Mouse (Mus musculus): ENCODE measurements around the gene Utrn. TPM values are rescaled to one million over a fixed set of nuclear protein-coding genes. Genes with fewer than 3 reads are reported as not detected.

Utrn gene
- total RNA-seq, 1 experiment from 2014 or later, result 84.1 TPM

DNA sequence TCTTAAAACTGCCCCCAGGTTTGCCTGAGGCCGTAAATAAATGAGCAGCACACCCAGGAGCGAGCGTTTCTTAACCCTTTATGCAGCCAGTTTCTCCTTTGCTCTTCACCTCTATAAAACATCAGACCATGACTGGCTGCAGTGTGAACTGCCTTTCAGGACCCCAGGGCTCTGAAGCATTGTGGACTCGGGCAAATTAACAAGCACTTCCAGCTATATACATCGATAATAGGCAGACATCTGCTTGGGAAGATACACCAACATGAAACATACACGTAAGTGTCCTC, 110.5 kb downstream of the Utrn start:
- no peak for ATAC-seq (ENCODE audit: extremely low read depth, insufficient number of reproducible peaks, low FRiP score, poor library complexity, severe bottlenecking)

DNA sequence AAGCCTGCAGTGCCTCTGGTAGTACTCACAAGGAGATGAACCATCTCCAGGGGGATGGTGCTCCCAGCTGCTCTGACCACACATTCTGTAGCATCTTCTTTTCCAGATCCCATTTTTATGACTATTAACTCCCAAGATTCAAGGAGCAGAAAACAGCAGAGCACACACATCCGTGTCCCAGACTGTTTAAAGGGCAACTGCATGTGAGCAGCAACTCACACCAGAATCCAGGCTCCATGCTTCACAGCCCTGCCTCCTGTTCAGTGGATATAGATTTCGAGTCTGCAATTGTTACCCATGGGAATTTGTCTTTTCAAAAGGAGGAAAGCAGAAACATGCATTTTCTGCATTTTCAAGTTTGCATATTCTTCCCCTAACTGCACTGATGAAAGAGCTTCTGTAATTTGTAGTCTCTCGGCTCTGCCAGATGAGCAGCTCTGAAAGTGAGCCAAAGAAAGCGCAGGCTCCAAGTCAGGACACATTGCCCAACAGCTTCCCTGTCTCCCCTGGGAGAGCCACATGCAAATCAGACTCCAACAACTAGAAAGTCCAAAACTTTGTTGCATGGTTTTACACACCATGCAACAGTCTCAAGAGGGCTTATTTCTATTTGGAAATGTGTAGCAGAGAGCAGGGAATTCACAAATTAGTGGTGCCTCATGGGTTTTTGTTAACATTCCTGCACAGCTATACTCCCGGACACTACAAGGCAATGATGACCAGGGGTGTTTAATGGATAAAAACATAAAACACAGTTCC, 111.0 kb downstream of the Utrn start:
- no peak for ATAC-seq (ENCODE audit: extremely low read depth, insufficient number of reproducible peaks, low FRiP score, poor library complexity, severe bottlenecking)

DNA sequence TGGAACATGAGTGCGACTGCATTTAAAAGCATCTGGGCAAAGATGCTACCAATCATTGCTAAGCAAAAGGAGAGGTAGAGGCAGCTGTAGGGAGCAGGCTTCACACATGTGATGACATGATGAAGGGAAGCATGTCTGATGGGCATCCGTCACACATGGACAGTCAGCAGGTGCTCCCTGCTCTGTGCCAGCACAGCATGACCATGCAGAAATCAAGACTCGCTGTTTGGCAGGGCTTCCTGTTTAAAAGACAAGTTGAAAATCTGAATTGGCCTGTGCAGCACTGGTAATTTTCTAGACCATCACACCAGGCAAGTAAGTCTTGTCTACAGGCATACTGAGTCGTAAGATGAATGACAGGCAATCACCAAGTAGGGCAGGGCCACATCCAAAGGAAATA, 112.5 kb downstream of the Utrn start:
- ATAC-seq (ENCODE audit: extremely low read depth, insufficient number of reproducible peaks, low FRiP score, poor library complexity, severe bottlenecking), result no peak

DNA sequence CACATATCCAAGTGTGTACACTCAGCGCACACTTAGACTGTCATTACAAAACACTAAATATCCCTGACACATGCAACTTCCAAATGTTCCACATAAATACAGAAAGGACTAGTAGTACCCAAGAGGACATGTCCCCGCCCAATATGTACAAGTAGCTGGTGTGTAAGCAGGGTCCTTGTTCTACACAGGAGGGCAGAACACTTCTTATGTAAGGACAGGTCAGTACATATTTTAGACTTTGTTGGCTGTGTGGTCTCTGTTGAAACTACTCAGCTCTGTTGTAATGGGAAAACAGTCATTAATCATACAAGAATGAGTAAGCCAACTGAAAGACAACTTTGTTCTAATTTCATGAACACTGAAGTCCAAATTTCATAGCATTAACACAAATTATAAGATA, 114.3 kb downstream of the Utrn start:
- no peak for ATAC-seq (ENCODE audit: extremely low read depth, insufficient number of reproducible peaks, low FRiP score, poor library complexity, severe bottlenecking)

DNA sequence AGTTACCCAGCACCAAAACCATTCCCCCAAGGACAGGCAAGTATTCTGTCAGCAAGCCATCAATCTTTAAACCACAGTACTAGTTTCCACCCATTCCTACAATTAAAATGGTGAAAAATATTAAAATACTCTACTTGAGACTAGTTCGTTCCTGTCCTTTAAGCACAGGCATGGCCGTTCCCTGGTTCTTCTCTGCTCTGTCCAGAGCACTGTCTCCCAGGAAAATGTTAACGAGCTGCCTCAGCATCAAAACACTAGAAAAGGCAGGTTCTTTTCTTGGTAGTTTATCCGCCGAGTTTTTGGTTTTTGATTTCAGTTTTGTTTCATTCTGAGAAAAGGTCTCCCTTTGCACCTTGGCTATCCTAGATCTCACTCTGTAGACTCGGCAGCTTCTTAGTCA, 115.0 kb downstream of the Utrn start:
- no peak for ATAC-seq (ENCODE audit: extremely low read depth, insufficient number of reproducible peaks, low FRiP score, poor library complexity, severe bottlenecking)

DNA sequence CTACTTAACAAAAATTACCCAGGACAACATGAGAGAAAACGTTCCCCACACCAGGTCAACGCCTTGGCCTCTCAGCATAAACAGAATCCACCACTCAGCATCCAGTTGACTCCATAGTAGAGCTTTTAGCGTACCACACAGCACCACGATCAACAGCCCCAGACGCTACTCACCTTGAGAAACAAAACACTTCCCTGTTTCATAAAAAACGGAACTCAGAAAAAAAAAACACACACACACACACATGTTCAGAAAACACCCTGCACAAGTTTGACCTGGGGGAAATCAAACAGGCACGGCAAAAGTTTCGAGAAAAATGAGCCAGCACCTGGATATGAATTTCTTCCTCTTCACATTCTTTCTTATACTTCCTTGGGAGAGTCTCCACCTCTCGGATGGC, 125.4 kb downstream of the Utrn start:
- ATAC-seq (ENCODE audit: extremely low read depth, insufficient number of reproducible peaks, low FRiP score, poor library complexity, severe bottlenecking), result 0 out of 2 replicates have a peak, but pooled peaks have one; percentile 26

DNA sequence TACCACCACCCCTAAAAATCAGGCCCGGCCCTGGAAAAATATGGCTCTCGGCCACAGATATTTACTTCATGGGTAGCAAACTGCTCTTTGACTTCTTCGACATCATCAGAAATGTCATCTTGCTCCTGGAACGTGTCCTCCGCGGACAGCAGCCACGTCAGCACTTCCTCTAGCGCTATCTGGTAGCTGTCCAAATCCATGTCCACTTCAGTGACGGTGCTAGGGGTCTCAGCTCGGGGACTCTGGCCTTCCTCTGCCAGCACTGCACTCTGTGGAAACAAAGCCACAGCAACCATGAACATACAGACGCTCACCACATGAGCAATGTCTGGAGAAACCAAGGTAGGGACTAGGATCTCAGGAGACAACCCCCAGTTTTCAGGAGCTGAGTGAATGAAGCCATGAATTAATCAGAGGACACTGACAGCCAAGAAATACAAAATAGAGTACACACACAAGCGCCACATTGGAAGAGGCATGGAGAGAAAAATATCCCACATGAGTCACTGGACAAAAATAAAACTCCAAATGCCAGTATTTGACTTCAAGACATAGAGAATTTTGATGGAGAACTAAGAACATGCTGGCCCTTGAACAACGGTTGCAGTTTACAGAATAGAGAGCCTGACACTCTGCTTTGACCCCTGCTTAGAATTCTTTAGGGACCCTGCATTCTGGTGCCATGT, 129.7 kb downstream of the Utrn start:
- ATAC-seq (ENCODE audit: extremely low read depth, insufficient number of reproducible peaks, low FRiP score, poor library complexity, severe bottlenecking), result no peak

DNA sequence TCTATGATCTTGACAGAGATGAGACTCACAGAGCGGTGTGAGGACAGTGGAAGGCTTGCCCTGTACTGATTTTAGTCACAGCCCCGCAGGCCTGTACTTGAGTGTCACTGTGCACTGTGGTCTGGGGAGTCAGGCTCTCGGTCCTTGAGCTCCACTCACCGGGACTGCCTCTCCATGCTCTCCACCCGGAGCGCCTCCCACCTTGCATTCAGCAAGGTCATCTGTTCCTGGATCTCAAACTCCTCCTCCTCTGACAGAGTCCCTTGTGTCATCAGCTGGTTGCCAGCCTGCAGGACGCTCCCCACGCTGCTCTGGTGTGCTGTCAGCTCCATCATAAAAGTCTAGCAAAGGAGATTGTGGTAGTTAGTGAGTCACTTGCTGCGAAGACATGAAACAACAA, 131.2 kb downstream of the Utrn start:
- no peak for ATAC-seq (ENCODE audit: extremely low read depth, insufficient number of reproducible peaks, low FRiP score, poor library complexity, severe bottlenecking)

DNA sequence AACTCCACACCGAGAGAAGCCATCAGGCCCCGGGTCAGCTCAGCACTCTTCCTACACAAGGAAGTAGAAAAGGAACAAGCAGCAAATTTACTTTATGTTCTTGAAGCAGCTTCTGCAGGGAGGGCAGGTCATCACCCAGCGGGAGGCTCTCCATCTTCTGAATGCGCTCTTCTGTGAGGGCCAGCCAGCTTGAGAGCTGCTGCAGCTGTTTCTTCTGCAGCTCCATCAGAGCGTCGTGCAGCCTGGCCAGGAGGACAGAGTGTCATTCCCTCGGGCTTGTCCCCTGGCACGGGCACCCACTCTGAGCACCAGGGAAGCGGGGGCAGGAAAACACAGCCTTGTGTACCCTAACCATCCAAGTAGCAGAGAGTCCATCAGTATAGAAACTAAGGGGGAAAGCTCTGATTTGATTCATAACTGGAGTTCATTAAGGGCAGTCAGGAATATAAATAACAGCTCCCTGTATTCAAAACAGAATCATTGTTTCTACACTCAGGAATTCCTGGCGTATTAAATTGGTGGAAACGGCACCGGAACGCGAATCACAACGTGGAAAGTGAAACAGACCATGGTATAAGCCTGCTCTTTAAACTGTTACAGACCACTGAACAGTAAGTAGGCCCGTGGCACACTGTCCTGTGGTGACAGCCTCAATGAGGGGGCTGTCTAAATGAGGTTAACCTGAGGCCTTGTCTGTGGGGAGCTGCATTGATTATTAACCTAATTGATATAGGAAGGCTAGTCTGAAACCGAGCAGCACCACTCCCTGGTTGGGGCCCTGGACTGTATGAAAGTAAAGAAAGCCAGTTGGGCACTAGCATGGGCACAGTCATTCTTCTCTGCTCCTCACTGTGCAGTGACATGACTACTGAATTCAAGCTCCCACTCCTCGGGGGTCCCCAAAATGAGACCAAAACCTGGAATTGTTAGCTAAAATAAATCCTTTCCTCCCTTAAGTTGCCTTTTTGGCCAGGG, 132.0 kb downstream of the Utrn start:
- ATAC-seq (ENCODE audit: extremely low read depth, insufficient number of reproducible peaks, low FRiP score, poor library complexity, severe bottlenecking), result no peak

DNA sequence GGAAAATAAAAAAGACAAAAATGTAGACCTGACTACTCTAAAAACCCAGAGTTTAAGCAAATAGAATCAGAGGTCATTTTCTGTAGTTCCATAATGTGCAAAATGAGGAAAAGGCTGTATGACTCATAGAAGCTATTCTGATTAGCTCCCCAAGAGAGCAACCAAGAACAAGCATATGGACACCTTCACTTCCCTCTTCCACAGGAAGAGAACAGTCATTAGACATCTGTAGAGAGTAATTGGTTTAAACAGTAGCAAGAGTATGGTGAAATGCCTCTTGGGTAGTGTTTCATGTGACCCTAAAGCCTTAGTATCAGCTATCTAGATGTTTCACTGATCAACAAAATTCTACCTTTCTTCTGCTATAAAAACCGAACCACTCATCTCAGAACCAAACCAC, 133.5 kb downstream of the Utrn start:
- ATAC-seq (ENCODE audit: extremely low read depth, insufficient number of reproducible peaks, low FRiP score, poor library complexity, severe bottlenecking), result no peak

DNA sequence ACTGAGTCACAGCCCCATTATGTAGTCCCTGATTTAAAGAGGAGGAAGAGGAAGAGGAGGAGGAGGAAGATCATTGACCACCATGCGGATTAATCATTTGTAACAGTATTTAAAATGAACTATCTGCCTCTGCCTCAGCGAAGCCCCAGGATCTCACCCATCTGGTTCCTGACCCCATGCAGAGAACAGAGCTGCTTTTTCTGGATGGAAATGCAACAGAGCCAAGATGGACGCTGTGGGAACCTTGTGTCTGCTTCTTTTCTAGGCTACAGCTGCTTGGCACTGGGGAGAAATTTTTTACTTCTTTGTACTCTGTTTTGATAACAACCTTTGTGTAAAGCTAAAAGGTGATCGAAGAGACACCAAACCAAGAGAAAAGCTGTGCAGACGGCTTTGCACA, 137.7 kb downstream of the Utrn start:
- no peak for ATAC-seq (ENCODE audit: extremely low read depth, insufficient number of reproducible peaks, low FRiP score, poor library complexity, severe bottlenecking)

DNA sequence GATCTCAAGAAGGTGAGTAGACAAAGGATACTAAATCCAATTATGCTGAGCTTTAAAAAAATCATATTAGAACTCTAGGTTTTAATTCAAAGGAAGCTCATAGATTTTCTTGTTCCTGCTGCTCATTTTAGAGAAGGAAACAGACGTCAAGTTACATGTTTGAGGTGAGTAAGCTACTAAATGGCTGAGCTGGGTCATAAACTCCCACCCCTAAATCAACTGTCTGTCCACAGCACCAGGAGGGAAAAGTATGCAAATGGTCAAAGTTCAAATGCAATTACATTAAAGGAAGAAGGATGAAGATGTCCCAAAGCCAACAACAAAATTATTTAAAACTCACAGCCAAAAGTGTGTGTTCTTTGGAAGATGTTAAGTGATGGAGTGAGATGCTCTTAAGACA, 139.5 kb downstream of the Utrn start:
- ATAC-seq (ENCODE audit: extremely low read depth, insufficient number of reproducible peaks, low FRiP score, poor library complexity, severe bottlenecking), result no peak

DNA sequence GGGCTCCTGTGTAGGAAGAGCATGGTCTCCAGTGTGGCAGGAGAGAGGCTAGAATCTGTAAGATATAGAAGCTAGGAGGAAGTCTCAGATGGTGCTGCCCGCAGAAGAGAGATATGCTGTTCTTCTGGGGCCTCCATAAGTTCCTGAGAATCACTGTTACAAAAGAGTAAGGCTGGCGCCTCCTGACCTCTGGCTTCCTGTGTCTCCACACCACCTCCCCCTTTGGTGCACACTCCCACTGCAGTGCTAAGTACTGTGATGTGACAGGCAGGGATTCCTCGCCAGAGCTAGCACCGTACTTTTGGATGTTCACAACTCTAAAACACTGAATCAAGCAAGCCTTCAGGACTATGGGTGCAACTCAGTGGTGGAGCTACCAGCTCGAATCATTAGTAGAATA, 140.1 kb downstream of the Utrn start:
- ATAC-seq (ENCODE audit: extremely low read depth, insufficient number of reproducible peaks, low FRiP score, poor library complexity, severe bottlenecking), result no peak

DNA sequence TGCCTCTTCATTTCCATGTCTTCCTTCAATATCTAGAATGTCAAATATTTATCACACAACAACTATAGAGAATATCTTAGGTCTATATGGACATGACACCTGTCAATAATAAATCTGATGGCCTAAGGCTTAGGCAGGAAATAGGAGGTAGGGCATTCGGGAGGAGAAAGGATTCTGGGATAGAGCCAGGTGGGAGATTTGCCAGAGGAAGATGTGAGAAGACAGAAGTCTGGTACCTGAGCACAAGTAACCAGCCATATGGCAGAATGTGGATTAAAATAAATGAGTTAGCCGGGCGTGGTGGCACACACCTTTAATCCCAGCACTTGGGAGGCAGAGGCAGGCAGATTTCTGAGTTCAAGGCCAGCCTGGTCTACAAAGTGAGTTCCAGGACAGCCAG, 141.3 kb downstream of the Utrn start:
- ATAC-seq (ENCODE audit: extremely low read depth, insufficient number of reproducible peaks, low FRiP score, poor library complexity, severe bottlenecking), result no peak

DNA sequence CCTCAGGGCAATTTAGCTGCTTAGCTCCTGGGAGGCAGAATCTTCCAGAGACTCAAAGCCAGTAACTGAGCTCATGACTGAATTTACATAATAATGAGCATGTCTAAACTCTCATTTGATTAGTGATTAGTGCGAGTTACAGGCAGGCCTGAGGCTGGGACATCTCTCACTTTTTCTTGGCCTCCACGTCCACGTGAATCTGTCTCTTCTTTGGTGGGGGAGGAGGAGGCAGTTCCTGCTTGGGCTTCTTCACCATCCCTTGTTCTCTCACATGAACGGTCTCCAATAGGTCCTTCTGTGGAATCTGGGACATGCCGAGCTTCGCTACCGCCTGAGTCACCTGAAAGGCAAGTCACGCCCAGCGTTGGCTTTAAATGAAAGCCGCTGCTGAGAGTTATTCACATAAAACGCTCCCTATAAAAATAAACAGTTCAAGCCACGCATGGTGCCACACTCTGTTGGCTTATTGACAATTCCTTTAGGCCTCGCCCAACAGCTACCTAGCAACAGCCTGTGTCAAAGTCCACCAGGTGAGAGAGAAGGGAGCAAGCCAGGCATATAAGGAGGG, 143.0 kb downstream of the Utrn start:
- ATAC-seq (ENCODE audit: extremely low read depth, insufficient number of reproducible peaks, low FRiP score, poor library complexity, severe bottlenecking), result no peak

DNA sequence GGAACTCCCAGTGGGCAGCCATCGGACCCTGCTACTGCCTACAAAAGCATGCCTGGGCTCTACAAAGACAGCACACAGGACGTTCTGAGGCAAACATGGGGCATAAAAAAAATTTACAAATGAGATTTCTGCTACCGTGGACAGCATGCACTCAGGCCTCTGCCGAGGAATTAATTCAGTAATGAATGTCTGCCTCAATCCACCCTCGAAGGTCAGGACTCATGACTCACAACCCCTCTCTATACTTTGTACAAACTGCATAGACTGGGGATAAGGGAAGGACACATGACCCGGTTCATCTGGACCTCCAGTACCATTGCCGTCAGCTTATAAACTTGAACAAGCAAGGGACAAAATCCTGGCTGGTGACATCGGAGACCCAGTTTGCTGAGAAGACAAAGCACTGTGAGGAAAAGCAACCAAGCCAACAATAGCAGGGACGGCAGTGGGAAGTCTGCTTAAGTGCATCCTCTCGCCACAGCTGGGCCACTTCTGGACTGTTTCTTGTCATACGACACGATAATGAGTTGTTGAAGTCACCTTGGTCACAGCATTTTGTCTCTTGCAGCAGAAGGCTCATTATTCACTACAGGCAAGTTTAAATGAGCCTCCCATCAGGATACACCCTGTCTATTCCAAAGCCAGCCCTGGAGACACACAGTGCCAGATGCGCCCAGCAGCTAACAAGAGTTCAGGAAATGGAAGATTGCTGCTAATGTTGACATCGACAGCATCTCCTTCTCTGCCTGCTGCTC, 144.7 kb downstream of the Utrn start:
- no peak for ATAC-seq (ENCODE audit: extremely low read depth, insufficient number of reproducible peaks, low FRiP score, poor library complexity, severe bottlenecking)

DNA sequence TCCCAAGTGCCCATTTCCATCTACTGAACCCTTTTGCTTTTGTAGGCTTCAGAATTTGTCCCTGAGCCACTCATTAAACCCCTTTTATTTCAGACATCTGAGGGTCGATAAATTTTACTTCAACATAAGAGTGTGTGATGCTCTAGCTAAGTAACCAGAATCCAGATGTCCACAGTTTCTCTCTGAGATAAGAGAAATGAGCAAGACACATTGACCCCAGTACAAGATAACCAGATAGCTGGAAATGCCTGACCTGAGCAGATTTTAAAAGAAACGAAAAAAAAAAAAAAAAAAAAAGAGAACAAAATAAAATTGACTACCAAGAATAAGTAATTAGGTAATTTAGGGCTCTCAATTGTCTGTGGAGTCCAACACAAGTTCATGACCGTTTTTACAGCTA, 145.9 kb downstream of the Utrn start:
- no peak for ATAC-seq (ENCODE audit: extremely low read depth, insufficient number of reproducible peaks, low FRiP score, poor library complexity, severe bottlenecking)

DNA sequence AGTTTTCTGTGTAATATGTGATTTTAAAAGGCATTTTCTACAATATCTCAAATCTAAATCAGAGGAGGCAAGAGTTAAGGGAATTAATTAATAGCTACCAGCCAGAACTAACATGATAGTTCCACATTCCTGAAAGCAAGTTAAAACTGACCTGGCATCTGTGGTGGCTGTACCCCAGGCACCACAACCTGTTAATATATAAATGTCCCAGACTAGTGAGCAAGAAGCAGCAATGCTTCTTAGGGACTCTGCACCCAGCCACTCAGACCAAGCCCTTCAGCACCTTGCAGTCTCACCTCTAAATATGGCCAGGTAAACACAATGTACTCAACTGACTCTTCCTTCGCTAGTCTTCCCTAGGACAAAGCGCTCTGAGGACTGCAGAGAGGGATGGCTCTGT, 147.1 kb downstream of the Utrn start:
- no peak for ATAC-seq (ENCODE audit: extremely low read depth, insufficient number of reproducible peaks, low FRiP score, poor library complexity, severe bottlenecking)

DNA sequence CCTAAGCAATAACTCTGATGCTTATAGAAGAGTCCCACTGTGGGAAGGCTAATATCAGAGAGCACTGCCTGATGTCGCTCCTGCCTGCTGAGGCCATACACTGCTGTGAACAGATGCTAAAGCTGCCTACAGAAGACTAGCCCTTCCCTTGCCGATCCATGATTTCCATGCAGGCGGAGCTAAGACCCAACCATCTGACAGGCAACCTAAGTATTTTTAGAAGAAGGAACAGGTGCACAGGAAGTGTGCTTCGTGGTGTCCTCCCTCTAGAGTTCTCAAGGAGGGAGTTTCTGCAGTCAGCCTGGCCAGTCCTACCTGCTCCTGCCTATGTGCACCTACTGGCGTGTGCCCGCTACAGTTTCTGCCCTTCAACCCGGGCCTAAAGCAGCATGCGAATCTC, 150.8 kb downstream of the Utrn start:
- ATAC-seq (ENCODE audit: extremely low read depth, insufficient number of reproducible peaks, low FRiP score, poor library complexity, severe bottlenecking), result no peak
